Mouse (Mus musculus) forebrain, embryonic 11.5 days (tissue): ENCODE measurements around the gene Foxp1. TPM values are rescaled to one million over a fixed set of nuclear protein-coding genes. Genes with fewer than 3 reads are reported as not detected.

Source experiments
- ATAC-seq: fragments of 200-750 bp; cut with Nextera tagmentation; replicated peaks from 2 replicates; pipeline ENCODE4 v1.8.0; 2017; ENCODE audit warnings: moderate TSS enrichment; ENCODE audit not compliant: low FRiP score
- DNase-seq: peaks from one replicate; pipeline ENCODE4 v3.0.0-alpha.2; 2017; ENCODE audit warnings: low spot score
- H3K27ac ChIP-seq: fragments of 300-500 bp; sonication (generic); 2 replicates; pipeline ENCODE4 v1.5.1; 2014; ENCODE audit warnings: low read depth, low read length
- H3K27me3 ChIP-seq: fragments of 300-500 bp; sonication (generic); 2 replicates; pipeline ENCODE4 v1.6.1; 2014; ENCODE audit warnings: mild to moderate bottlenecking, low read length, mixed read lengths; ENCODE audit not compliant: control insufficient read depth, insufficient read depth
- H3K36me3 ChIP-seq: fragments of 300-500 bp; sonication (generic); 2 replicates; pipeline ENCODE4 v1.6.1; 2014; ENCODE audit warnings: mild to moderate bottlenecking, low read length, moderate library complexity, mixed read lengths; ENCODE audit not compliant: control insufficient read depth, insufficient read depth
- H3K4me1 ChIP-seq: fragments of 300-500 bp; sonication (generic); replicated peaks from 2 replicates; pipeline ENCODE4 v1.6.1; 2014; ENCODE audit warnings: low read length, mixed read lengths; ENCODE audit not compliant: control insufficient read depth, insufficient read depth
- H3K4me2 ChIP-seq: fragments of 300-500 bp; sonication (generic); 2 replicates; pipeline ENCODE4 v1.6.1; 2014; ENCODE audit warnings: low read depth, mild to moderate bottlenecking, low read length, moderate library complexity, mixed read lengths; ENCODE audit not compliant: severe bottlenecking
- H3K4me3 ChIP-seq: fragments of 300-500 bp; sonication (generic); 2 replicates; pipeline ENCODE4 v1.5.1; 2014; ENCODE audit warnings: low read depth, low read length
- H3K9ac ChIP-seq: fragments of 300-500 bp; sonication (generic); 2 replicates; pipeline ENCODE4 v1.6.1; 2014; ENCODE audit warnings: low read length
- H3K9me3 ChIP-seq: fragments of 300-500 bp; sonication (generic); 2 replicates; pipeline ENCODE4 v1.6.1; 2016; ENCODE audit warnings: low read length, mixed read lengths; ENCODE audit not compliant: control insufficient read depth
- WGBS: fragments of 180-500 bp; shearing (Covaris S2); extraction: QIAGEN DNeasy Blood & Tissue Kit; methylation state at CpG from one replicate; pipeline ENCODE4 v1.1.7; 2014; 5-methylcytosine and 5-hydroxymethylcytosine counted together
- polyA plus RNA-seq: library from polyadenylated mRNA; unstranded; fragments of >200 nt; fragmentation: Nextera tagmentation; extraction: Ambion mirVana; gene quantifications from 2 replicates; pipeline ENCODE4 v1.2.1, GENCODE M21; 2014

The Foxp1 gene
- polyA plus RNA-seq, 1 experiment from 2014 or later: 91.5 TPM

DNA sequence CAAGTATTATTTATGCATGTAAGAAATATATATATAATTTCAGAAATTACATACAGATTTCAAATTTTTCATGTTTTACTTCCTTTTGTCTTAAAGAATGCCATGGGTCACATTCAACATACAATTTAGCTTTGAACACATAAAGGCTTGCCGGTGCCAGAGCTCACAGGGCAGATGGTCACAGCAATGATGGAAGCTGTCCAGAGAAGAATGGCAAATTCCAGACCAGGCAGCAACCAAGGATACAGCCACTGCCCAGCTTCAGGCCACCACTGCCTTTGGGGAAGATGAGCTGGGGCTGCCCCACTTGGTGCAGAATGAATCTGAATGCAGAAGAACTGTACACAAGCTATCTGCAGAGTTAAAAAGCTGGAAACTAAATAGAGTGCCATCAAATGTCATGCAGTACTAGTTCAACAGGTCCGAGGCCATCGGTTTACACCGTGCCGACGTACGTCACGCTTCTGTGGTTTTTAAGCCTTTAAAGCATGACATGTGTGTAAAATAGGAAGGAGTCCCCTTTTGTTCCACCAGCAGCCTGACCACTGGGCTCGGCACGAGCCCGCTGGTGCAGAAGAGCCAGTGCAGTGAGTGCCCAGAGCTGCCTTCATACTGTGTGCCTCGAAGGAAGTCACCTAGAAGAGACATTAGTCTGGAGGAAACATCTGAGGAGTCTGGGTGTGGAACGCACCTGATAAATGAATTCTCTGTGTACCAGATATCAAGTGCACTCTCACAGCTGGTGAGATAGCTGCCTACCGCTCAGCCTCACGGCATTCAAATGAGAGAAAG is 239.5 kb downstream of the Foxp1 start:
- ATAC-seq (no peak), DNase-seq (no peak)
- H3K27me3 ChIP-seq: no peaks in the 10 kb centered on the region
- H3K27ac ChIP-seq: no peak overlapping the region
- 75% methylated on average over 15 of the region's 15 CpGs for WGBS
- H3K4me2 ChIP-seq: no peak overlapping the region
- H3K4me1 ChIP-seq: no peaks in the 10 kb centered on the region; the same call in 1 of the 2 replicates
- H3K4me3 ChIP-seq: no peak overlapping the region
- H3K9ac ChIP-seq: no peak overlapping the region
- no peaks in the 10 kb centered on the region for H3K36me3 ChIP-seq
- H3K9me3 ChIP-seq: no peaks in the 10 kb centered on the region

DNA sequence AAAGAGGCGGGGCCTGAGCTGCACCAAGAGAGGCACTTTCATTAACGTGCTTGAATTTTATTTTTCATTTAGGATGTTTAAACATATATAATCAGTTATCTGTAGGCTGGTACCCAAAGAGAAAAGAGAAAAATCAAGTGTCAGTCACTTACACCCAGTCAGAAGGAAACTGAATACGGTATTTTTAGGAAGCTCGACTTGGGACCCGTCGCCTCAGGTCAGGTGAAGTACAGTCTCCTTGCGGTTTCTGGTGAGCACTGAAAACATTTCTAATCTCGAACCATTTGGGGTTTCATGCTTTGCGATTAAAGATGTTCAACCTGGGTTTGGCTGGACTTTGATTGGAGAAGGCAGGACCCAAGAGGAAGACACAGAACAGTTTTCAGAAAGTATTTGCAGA is 241.1 kb downstream of the Foxp1 start:
- no peak overlapping the region for H3K4me2 ChIP-seq
- H3K9me3 ChIP-seq: no peaks in the 10 kb centered on the region
- DNase-seq (no peak), ATAC-seq (no peak)
- no peak overlapping the region for H3K9ac ChIP-seq
- H3K36me3 ChIP-seq: no peaks in the 10 kb centered on the region
- no peaks in the 10 kb centered on the region; the same call in 1 of the 2 replicates for H3K4me1 ChIP-seq
- H3K27ac ChIP-seq: no peak overlapping the region
- 96% methylated on average over 9 of the region's 9 CpGs for WGBS
- no peaks in the 10 kb centered on the region for H3K27me3 ChIP-seq
- no peak overlapping the region for H3K4me3 ChIP-seq

DNA sequence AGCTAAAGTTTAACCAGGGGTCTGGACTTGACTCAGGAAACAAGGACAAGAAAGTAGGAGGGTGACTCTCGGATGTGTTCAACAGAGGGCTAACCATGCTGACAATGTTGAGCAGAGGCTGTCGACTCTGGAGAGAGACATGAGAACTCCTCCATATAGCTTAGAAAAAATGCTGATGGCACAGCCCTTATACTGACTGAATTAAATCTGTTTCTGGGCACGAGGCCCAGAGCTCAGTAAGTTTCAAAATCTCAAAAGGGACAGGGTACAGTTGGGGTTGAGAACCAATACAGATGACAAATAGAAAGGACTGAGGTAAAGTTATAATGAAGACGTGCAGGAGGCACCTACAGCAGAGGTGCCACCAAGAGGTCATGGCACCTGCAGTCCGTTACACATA is 241.9 kb downstream of the Foxp1 start:
- no peaks in the 10 kb centered on the region for H3K27me3 ChIP-seq
- H3K4me1 ChIP-seq: no peaks in the 10 kb centered on the region; the same call in 1 of the 2 replicates
- 85% methylated on average over 5 of the region's 5 CpGs for WGBS
- ATAC-seq (no peak), DNase-seq (no peak)
- H3K4me2 ChIP-seq: no peak overlapping the region
- H3K36me3 ChIP-seq: no peaks in the 10 kb centered on the region
- H3K9ac ChIP-seq: no peak overlapping the region
- no peaks in the 10 kb centered on the region for H3K9me3 ChIP-seq
- no peak overlapping the region for H3K27ac ChIP-seq
- H3K4me3 ChIP-seq: no peak overlapping the region

DNA sequence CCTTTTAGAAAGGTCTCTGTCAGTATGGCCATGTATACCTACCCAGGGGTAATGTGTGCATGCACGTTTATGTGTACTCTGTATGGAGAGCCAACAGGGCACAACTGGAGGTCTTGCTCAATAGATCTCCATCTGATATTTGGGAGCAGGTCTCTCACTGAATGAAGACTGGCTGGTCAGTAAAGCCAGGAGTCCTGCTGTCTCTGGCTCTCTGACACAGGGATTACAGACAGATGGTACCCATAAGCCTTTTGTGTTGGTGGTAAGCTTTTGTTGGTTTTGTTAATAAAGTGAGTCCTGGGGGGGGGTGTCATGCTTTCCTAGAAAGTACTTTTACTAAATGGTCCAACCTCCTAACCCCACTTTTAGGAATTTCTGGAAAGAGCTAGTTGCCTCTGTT is 245.3 kb downstream of the Foxp1 start:
- H3K27ac ChIP-seq: no peak overlapping the region
- no peaks in the 10 kb centered on the region for H3K4me1 ChIP-seq
- H3K9me3 ChIP-seq: no peaks in the 10 kb centered on the region
- H3K27me3 ChIP-seq: no peaks in the 10 kb centered on the region
- DNase-seq (no peak), ATAC-seq (no peak)
- no peaks in the 10 kb centered on the region for H3K36me3 ChIP-seq
- no peak overlapping the region for H3K4me2 ChIP-seq
- H3K4me3 ChIP-seq: no peak overlapping the region
- 78% methylated on average over 1 of the region's 1 CpGs for WGBS
- no peak overlapping the region for H3K9ac ChIP-seq

DNA sequence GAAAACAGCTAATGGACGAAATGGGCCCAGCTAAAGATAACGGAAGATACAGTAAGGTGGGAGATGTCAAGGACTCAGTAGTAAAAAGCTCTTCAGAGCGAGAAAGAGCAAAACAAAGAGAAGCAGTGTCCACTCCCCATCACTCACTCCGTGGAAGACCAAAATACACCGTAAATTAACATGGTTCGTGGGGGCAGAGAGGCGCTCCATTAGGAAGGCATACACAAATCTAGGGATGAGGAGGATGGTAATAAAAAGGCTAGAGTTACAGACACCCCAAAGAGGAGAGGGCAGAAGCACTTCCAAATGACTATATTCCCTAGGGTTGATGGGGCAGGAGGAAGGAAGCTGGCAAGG is 246.2 kb downstream of the Foxp1 start:
- Histone ChIP-seq H3K4me1 (no peaks in the 10 kb centered on the region), H3K4me3 (no peak overlapping the region), H3K4me2 (no peak overlapping the region), H3K9me3 (no peaks in the 10 kb centered on the region), H3K9ac (no peak overlapping the region), H3K27me3 (no peaks in the 10 kb centered on the region), H3K36me3 (no peaks in the 10 kb centered on the region), H3K27ac (no peak overlapping the region)
- WGBS: 85% methylated on average over 7 of the region's 7 CpGs
- DNase-seq (no peak), ATAC-seq (no peak)

DNA sequence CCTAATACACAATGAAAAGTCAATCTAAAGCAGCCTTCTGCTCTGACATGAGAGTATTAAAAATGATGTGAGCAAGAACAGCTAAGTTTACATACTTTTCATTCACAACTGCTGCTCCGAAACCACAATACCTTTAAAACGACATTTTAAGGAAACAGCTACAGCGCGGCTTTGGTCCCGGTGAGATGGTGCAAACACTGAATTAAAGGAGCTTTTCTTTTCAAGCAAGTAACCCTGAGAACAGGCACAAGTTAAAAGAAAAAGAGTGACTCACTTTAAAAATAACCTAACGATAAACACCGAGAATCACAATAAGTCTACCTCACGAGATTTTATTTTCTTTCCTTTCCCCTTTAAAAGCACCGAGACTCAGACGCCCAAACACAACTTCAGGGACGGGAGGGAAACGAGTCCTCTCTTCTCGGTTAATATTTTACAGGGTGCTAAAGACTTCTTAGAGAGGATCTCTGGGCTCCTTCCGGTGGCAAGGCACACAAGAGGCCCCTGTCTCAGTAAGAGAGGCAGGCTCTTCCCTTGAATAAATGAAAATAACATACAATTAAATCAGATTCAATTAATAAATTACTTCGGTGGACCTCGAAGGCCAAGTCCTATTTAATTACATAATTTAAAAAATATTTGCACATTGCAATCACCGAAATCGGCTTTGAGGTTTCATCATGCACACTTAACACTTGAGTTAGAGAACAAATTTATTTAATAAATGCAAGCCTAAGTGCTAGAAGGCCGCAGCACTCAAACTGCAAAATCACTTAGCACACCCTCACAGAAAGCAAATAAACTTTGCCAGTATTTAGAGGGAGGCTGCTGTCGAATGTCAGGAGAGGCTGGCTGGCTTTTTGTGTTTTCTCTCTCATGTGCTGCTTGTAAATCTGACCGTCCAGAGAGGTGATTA is 246.9 kb downstream of the Foxp1 start:
- WGBS: 67% methylated on average over 21 of the region's 21 CpGs
- Histone ChIP-seq H3K4me3 (no peak overlapping the region), H3K27ac (no peak overlapping the region), H3K4me2 (no peak overlapping the region), H3K4me1 (no peaks in the 10 kb centered on the region), H3K9ac (no peak overlapping the region), H3K36me3 (no peaks in the 10 kb centered on the region), H3K27me3 (no peaks in the 10 kb centered on the region), H3K9me3 (no peaks in the 10 kb centered on the region)
- ATAC-seq (no peak), DNase-seq (no peak)

DNA sequence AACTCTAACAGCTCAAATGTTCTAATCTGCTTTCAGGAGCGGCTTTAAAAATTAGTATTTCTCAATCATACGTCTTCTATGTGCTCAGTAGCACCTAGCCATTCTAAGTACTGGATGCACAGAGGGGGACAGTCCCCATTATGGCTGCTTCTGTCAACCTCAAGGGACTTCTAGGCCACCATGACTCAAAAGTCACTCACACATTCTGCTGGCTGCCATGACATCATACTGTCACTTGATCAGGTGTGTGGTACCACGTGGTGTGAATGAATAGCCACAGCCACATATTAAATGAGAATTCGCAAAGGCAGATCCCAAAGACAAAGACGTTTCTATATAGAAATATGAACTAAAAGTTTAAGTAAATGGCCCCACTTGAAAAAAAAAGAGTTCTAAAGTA is 247.9 kb downstream of the Foxp1 start:
- Histone ChIP-seq H3K27me3 (no peaks in the 10 kb centered on the region), H3K9ac (no peak overlapping the region), H3K4me2 (no peak overlapping the region), H3K36me3 (no peaks in the 10 kb centered on the region), H3K27ac (no peak overlapping the region), H3K9me3 (no peaks in the 10 kb centered on the region), H3K4me3 (no peak overlapping the region), H3K4me1 (no peaks in the 10 kb centered on the region)
- no peak for DNase-seq
- WGBS: 90% methylated on average over 5 of the region's 5 CpGs
- ATAC-seq: no peak

DNA sequence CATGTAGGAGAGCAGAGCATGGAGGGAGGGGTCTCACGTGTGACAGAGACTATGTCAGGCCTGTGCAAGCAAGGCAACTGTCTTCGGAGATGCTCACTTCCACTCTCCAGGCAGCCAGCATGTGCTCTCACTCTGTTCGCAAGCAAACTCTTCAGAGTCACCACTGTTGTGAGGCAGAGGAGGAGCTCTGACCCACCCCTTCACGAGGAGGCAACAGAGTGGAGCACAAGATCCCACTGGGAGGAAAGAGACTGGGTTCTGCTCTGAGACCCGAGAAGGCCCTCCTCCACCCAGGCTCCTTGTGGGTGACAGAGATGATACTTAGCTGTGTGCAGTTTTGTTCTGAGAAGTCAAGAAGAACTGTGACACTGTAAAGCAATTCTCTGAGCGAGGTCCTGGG is 248.3 kb downstream of the Foxp1 start:
- Histone ChIP-seq H3K36me3 (no peaks in the 10 kb centered on the region), H3K4me2 (no peak overlapping the region), H3K4me3 (no peak overlapping the region), H3K4me1 (no peaks in the 10 kb centered on the region), H3K27me3 (no peaks in the 10 kb centered on the region), H3K9ac (no peak overlapping the region), H3K27ac (no peak overlapping the region), H3K9me3 (no peaks in the 10 kb centered on the region)
- ATAC-seq (no peak), DNase-seq (no peak)
- WGBS: 84% methylated on average over 6 of the region's 6 CpGs
